Mouse (Mus musculus) CD4-positive naive resting alpha-beta T cell, adult 76 days (primary cell): ENCODE measurements around the gene Olfr1457. TPM values are rescaled to one million over a fixed set of nuclear protein-coding genes. Genes with fewer than 3 reads are reported as not detected.

Experiments
- total RNA-seq: library from RNA; stranded (reverse); gene quantifications from one replicate; pipeline ENCODE4 v1.2.4, GENCODE M21; 2023

Olfr1457 gene
- total RNA-seq = not detected

GRCm38 (mm10) chr19:13097791-13098190, at the start of gene Olfr1457:
Gene Olfr1457, minus strand, starts transcription at chr19:13097891.

GRCm38 (mm10) chr19:13106675-13107074, 9.0 kb upstream of the Olfr1457 start, which contains the start of gene Olfr1458:
Gene Olfr1458, minus strand, starts transcription at chr19:13106775.

GRCm38 (mm10) chr19:13060310-13060709, 37.4 kb downstream of the Olfr1457 start, which contains the start of gene Olfr1454:
Gene Olfr1454, plus strand, starts transcription at chr19:13060610.

Other genes with a start within 250 kb of the Olfr1457 start
- gene Olfr1444, start 240.6 kb downstream of the Olfr1457 start, total RNA-seq = not detected
- gene Olfr1445, start 214.0 kb downstream of the Olfr1457 start, total RNA-seq = not detected
- gene Olfr1446, start 204.4 kb downstream of the Olfr1457 start, total RNA-seq = not detected
- not detected for gene Olfr1447, start 194.1 kb downstream of the Olfr1457 start, total RNA-seq
- not detected for gene Olfr1448, start 173.5 kb downstream of the Olfr1457 start, total RNA-seq
- gene Olfr1449, start 167.1 kb downstream of the Olfr1457 start, total RNA-seq = not detected
- gene Olfr1450, start 147.6 kb downstream of the Olfr1457 start, total RNA-seq = not detected
- not detected for gene Olfr1451, start 102.9 kb downstream of the Olfr1457 start, total RNA-seq
- gene Olfr1453, start 69.6 kb downstream of the Olfr1457 start, total RNA-seq = not detected
- not detected for gene Olfr1454, start 37.3 kb downstream of the Olfr1457 start, total RNA-seq
- not detected for gene Olfr1458, start 8.9 kb upstream of the Olfr1457 start, total RNA-seq
- not detected for gene Olfr1459, start 51.7 kb upstream of the Olfr1457 start, total RNA-seq
- gene Olfr1461, start 65.1 kb upstream of the Olfr1457 start, total RNA-seq = not detected
- gene Olfr1462, start 87.8 kb upstream of the Olfr1457 start, total RNA-seq = not detected
- gene Olfr1463, start 133.4 kb upstream of the Olfr1457 start, total RNA-seq = not detected
- gene Olfr1465, start 217.7 kb upstream of the Olfr1457 start, total RNA-seq = not detected
- gene Olfr1466, start 241.0 kb upstream of the Olfr1457 start, total RNA-seq = not detected